In the genomic region with DNA sequence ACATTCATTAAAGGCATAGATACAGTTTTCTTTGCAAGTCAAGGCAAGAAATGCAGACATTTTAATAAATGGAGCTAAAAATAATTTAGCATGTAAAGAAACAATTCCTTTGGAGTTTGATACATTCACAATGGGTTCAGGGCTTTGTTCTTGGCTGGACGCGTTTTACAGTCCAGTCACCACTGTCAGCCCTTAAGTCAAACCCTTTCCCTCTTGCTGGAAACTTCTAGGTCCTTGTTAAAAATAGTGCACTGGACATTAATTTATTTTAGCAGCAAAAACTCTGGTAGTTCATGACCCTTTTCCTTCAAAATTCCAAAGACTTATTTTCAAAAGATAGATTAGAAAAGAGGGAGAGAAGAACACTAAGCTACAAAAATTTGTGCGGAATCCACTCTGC, we compare ENCODE assay signal across 8 mouse cellular contexts.
DNase-seq lines count a peak whose midpoint lies in the region; ATAC-seq and TF ChIP-seq lines count a peak whose summit lies in the region.

No protein-coding gene starts in this region.

- ATAC-seq in lung, embryonic 15.5 days (ENCODE audit: borderline replicate concordance, extremely low read depth, low FRiP score, low TSS enrichment): no peak
- ATAC-seq in hindbrain, embryonic 16.5 days: no peak
- ATAC-seq in neural tube, embryonic 13.5 days (ENCODE audit: low read depth): no peak

- H3K4me1 ChIP-seq in lung, embryonic 15.5 days: peaks cover 30% of the 10 kb centered on the region
- H3K4me1 ChIP-seq in hindbrain, embryonic 16.5 days (ENCODE audit: control insufficient read depth, insufficient read depth, low read depth, low read length): peaks cover 7% of the 10 kb centered on the region
- H3K4me1 ChIP-seq in neural tube, embryonic 13.5 days (replicated peaks): peaks cover 74% of the 10 kb centered on the region

- DNase-seq in gastrocnemius, adult 2 months: no peak
- DNase-seq in gastrocnemius, postnatal 10 days: no peak
- DNase-seq in lung, postnatal 14 days: no peak
- no peak for DNase-seq in ovary, adult 18-20 months (ENCODE audit: low spot score)
- no peak for DNase-seq in adipocyte (ENCODE audit: low spot score)

- peak overlapping the region; percentile 60 for H3K4me3 ChIP-seq in gastrocnemius, adult 2 months
- no peak overlapping the region for H3K4me3 ChIP-seq in lung, embryonic 15.5 days
- H3K4me3 ChIP-seq in hindbrain, embryonic 16.5 days (ENCODE audit: low read length): peak overlapping the region; percentile 49
- H3K4me3 ChIP-seq in neural tube, embryonic 13.5 days: peak overlapping the region; percentile 42

- 44% methylated on average over 3 of the region's 3 CpGs for WGBS in lung, embryonic 15.5 days
- WGBS in hindbrain, embryonic 16.5 days: 19% methylated on average over 3 of the region's 3 CpGs
- 13% methylated on average over 3 of the region's 3 CpGs for WGBS in neural tube, embryonic 13.5 days

- H3K36me3 ChIP-seq in lung, embryonic 15.5 days: no peaks in the 10 kb centered on the region
- no peaks in the 10 kb centered on the region for H3K36me3 ChIP-seq in hindbrain, embryonic 16.5 days (ENCODE audit: control insufficient read depth, insufficient read depth, low read length)
- no peaks in the 10 kb centered on the region for H3K36me3 ChIP-seq in neural tube, embryonic 13.5 days

- intact Hi-C loops in gastrocnemius, adult 2 months (cut with DNase I): no loop called here

- H3K27me3 ChIP-seq in lung, embryonic 15.5 days: no peaks in the 10 kb centered on the region
- H3K27me3 ChIP-seq in hindbrain, embryonic 16.5 days (replicated peaks; ENCODE audit: control insufficient read depth, insufficient read depth, low read length): no peaks in the 10 kb centered on the region
- peaks cover 6% of the 10 kb centered on the region; the same call in 1 of the 2 replicates for H3K27me3 ChIP-seq in neural tube, embryonic 13.5 days

- H3K4me2 ChIP-seq in lung, embryonic 15.5 days: peak overlapping the region; percentile 96
- H3K4me2 ChIP-seq in hindbrain, embryonic 16.5 days (ENCODE audit: low read length): peak overlapping the region; percentile 92
- H3K4me2 ChIP-seq in neural tube, embryonic 13.5 days: peak overlapping the region; percentile 81

- H3K27ac ChIP-seq in gastrocnemius, adult 2 months: peak overlapping the region; percentile 50; the same call in 1 of the 2 replicates
- peak overlapping the region; percentile 62 for H3K27ac ChIP-seq in lung, embryonic 15.5 days
- H3K27ac ChIP-seq in hindbrain, embryonic 16.5 days (ENCODE audit: low read depth, low read length): peak overlapping the region; percentile 99
- peak overlapping the region; percentile 99 for H3K27ac ChIP-seq in neural tube, embryonic 13.5 days (replicated peaks)

- no peaks in the 10 kb centered on the region for H3K9me3 ChIP-seq in lung, embryonic 15.5 days
- no peaks in the 10 kb centered on the region for H3K9me3 ChIP-seq in hindbrain, embryonic 16.5 days (ENCODE audit: control insufficient read depth, low read length)
- H3K9me3 ChIP-seq in neural tube, embryonic 13.5 days: no peaks in the 10 kb centered on the region

- no peak for TF ChIP-seq CTCF in gastrocnemius, adult 2 months (IDR thresholded peaks at IDR 0.05)

- no peak overlapping the region; the same call in 1 of the 2 replicates for H3K9ac ChIP-seq in lung, embryonic 15.5 days
- peak overlapping the region; percentile 79 for H3K9ac ChIP-seq in hindbrain, embryonic 16.5 days (ENCODE audit: low read depth, low read length)
- H3K9ac ChIP-seq in neural tube, embryonic 13.5 days: peak overlapping the region; percentile 79
